Mouse (Mus musculus): Measurements from ENCODE around the gene Ccdc69. TPM values are rescaled to one million over a fixed set of nuclear protein-coding genes. Genes with fewer than 3 reads are reported as not detected.
A peak's percentile ranks its signal among the peaks of the same experiment; 100 is the strongest.

The Ccdc69 gene
- polyA plus RNA-seq, 1 experiment from 2014 or later = 3.8 TPM

- H3K9ac ChIP-seq = no peak overlapping the region
- H3K4me2 ChIP-seq = no peak overlapping the region
- peaks cover 50% of the 10 kb centered on the region for H3K4me1 ChIP-seq
- H3K27ac ChIP-seq = no peak overlapping the region
- ATAC-seq (ENCODE audit: borderline replicate concordance, extremely low read depth, low FRiP score, low TSS enrichment) = no peak
- H3K4me3 ChIP-seq = no peak overlapping the region
- WGBS = 53% methylated on average over 6 of the region's 6 CpGs
- H3K9me3 ChIP-seq = no peaks in the 10 kb centered on the region
- H3K36me3 ChIP-seq = peaks cover 60% of the 10 kb centered on the region
- no peaks in the 10 kb centered on the region for H3K27me3 ChIP-seq
Observed at GRCm38 (mm10) chr11:55018034-55018433, 59.9 kb downstream of the Ccdc69 start.

GRCm38 (mm10) chr11:55017201-55017600 lies 60.7 kb downstream of the Ccdc69 start:
- peaks cover 44% of the 10 kb centered on the region for H3K4me1 ChIP-seq
- no peak overlapping the region for H3K27ac ChIP-seq
- ATAC-seq (ENCODE audit: borderline replicate concordance, extremely low read depth, low FRiP score, low TSS enrichment) = no peak
- H3K4me3 ChIP-seq = no peak overlapping the region
- peaks cover 69% of the 10 kb centered on the region for H3K36me3 ChIP-seq
- H3K9ac ChIP-seq = no peak overlapping the region
- no peak overlapping the region for H3K4me2 ChIP-seq
- no peaks in the 10 kb centered on the region for H3K27me3 ChIP-seq
- H3K9me3 ChIP-seq = no peaks in the 10 kb centered on the region
- 74% methylated on average over 2 of the region's 2 CpGs for WGBS

GRCm38 (mm10) chr11:55016758-55017157 lies 61.2 kb downstream of the Ccdc69 start:
- Histone ChIP-seq H3K4me2 (no peak overlapping the region), H3K36me3 (peaks cover 73% of the 10 kb centered on the region), H3K4me3 (no peak overlapping the region), H3K9ac (no peak overlapping the region), H3K27ac (no peak overlapping the region), H3K9me3 (no peaks in the 10 kb centered on the region), H3K27me3 (no peaks in the 10 kb centered on the region), H3K4me1 (peaks cover 40% of the 10 kb centered on the region)
- 68% methylated on average over 1 of the region's 1 CpGs for WGBS
- no peak for ATAC-seq (ENCODE audit: borderline replicate concordance, extremely low read depth, low FRiP score, low TSS enrichment)

- H3K27ac ChIP-seq = peak overlapping the region; percentile 5; the same call in 1 of the 2 replicates
- ATAC-seq (ENCODE audit: borderline replicate concordance, extremely low read depth, low FRiP score, low TSS enrichment) = no peak
- no peak overlapping the region for H3K9ac ChIP-seq
- no peak overlapping the region for H3K4me2 ChIP-seq
- peaks cover 77% of the 10 kb centered on the region for H3K36me3 ChIP-seq
- H3K4me1 ChIP-seq = peaks cover 31% of the 10 kb centered on the region
- no peaks in the 10 kb centered on the region for H3K9me3 ChIP-seq
- WGBS = 59% methylated on average over 9 of the region's 9 CpGs
- H3K27me3 ChIP-seq = no peaks in the 10 kb centered on the region
- no peak overlapping the region for H3K4me3 ChIP-seq
Observed at GRCm38 (mm10) chr11:55015831-55016241, 62.1 kb downstream of the Ccdc69 start.

- Histone ChIP-seq H3K27ac (no peak overlapping the region), H3K4me1 (peaks cover 25% of the 10 kb centered on the region), H3K4me2 (no peak overlapping the region), H3K27me3 (no peaks in the 10 kb centered on the region), H3K9me3 (no peaks in the 10 kb centered on the region), H3K36me3 (peaks cover 77% of the 10 kb centered on the region), H3K9ac (no peak overlapping the region), H3K4me3 (no peak overlapping the region)
- WGBS = 71% methylated on average over 3 of the region's 3 CpGs
- no peak for ATAC-seq (ENCODE audit: borderline replicate concordance, extremely low read depth, low FRiP score, low TSS enrichment)
Observed at GRCm38 (mm10) chr11:55015264-55015663, 62.7 kb downstream of the Ccdc69 start.

- no peak overlapping the region for H3K27ac ChIP-seq
- no peak overlapping the region for H3K4me3 ChIP-seq
- H3K4me1 ChIP-seq = peaks cover 15% of the 10 kb centered on the region
- no peak overlapping the region for H3K9ac ChIP-seq
- H3K27me3 ChIP-seq = no peaks in the 10 kb centered on the region
- H3K9me3 ChIP-seq = no peaks in the 10 kb centered on the region
- 74% methylated on average over 6 of the region's 6 CpGs for WGBS
- ATAC-seq (ENCODE audit: borderline replicate concordance, extremely low read depth, low FRiP score, low TSS enrichment) = no peak
- H3K36me3 ChIP-seq = peaks cover 79% of the 10 kb centered on the region
- no peak overlapping the region for H3K4me2 ChIP-seq
Observed at GRCm38 (mm10) chr11:55013802-55014201, 64.1 kb downstream of the Ccdc69 start.

GRCm38 (mm10) chr11:55012551-55013521 lies 65.1 kb downstream of the Ccdc69 start:
- Histone ChIP-seq H3K27me3 (no peaks in the 10 kb centered on the region), H3K27ac (no peak overlapping the region), H3K36me3 (peaks cover 79% of the 10 kb centered on the region), H3K9ac (no peak overlapping the region), H3K4me2 (no peak overlapping the region), H3K4me3 (no peak overlapping the region), H3K9me3 (no peaks in the 10 kb centered on the region), H3K4me1 (peaks cover 15% of the 10 kb centered on the region)
- ATAC-seq (ENCODE audit: borderline replicate concordance, extremely low read depth, low FRiP score, low TSS enrichment) = peak; percentile 67; the same call in 1 of the 2 replicates
- 66% methylated on average over 5 of the region's 5 CpGs for WGBS

GRCm38 (mm10) chr11:55011440-55011839 lies 66.5 kb downstream of the Ccdc69 start:
- 80% methylated on average over 3 of the region's 3 CpGs for WGBS

GRCm38 (mm10) chr11:55008230-55008629 lies 69.7 kb downstream of the Ccdc69 start:
- Histone ChIP-seq H3K4me3 (no peak overlapping the region), H3K9ac (no peak overlapping the region), H3K27me3 (no peaks in the 10 kb centered on the region), H3K9me3 (no peaks in the 10 kb centered on the region), H3K27ac (no peak overlapping the region), H3K36me3 (peaks cover 99% of the 10 kb centered on the region), H3K4me2 (no peak overlapping the region), H3K4me1 (peaks cover 3% of the 10 kb centered on the region; the same call in 1 of the 2 replicates)
- ATAC-seq (ENCODE audit: borderline replicate concordance, extremely low read depth, low FRiP score, low TSS enrichment) = no peak
- WGBS = 49% methylated on average over 6 of the region's 6 CpGs

More at GRCm38 (mm10) chr11:55011440-55011839, 66.5 kb downstream of the Ccdc69 start:
- Histone ChIP-seq H3K27ac (no peak overlapping the region), H3K27me3 (no peaks in the 10 kb centered on the region), H3K9ac (no peak overlapping the region), H3K4me3 (no peak overlapping the region), H3K4me1 (peaks cover 13% of the 10 kb centered on the region), H3K9me3 (no peaks in the 10 kb centered on the region), H3K4me2 (no peak overlapping the region), H3K36me3 (peaks cover 90% of the 10 kb centered on the region)
- no peak for ATAC-seq (ENCODE audit: borderline replicate concordance, extremely low read depth, low FRiP score, low TSS enrichment)

GRCm38 (mm10) chr11:55005684-55006083 lies 72.2 kb downstream of the Ccdc69 start:
- WGBS = 76% methylated on average over 5 of the region's 5 CpGs
- no peak for ATAC-seq (ENCODE audit: borderline replicate concordance, extremely low read depth, low FRiP score, low TSS enrichment)

GRCm38 (mm10) chr11:55004970-55005502 lies 72.9 kb downstream of the Ccdc69 start:
- no peak overlapping the region for H3K9ac ChIP-seq
- no peak overlapping the region for H3K4me2 ChIP-seq
- WGBS = 75% methylated on average over 7 of the region's 7 CpGs
- H3K4me1 ChIP-seq = no peaks in the 10 kb centered on the region
- no peak overlapping the region for H3K4me3 ChIP-seq
- ATAC-seq (ENCODE audit: borderline replicate concordance, extremely low read depth, low FRiP score, low TSS enrichment) = no peak
- H3K9me3 ChIP-seq = peaks cover 9% of the 10 kb centered on the region; the same call in 1 of the 2 replicates
- H3K36me3 ChIP-seq = peaks cover 96% of the 10 kb centered on the region
- no peak overlapping the region for H3K27ac ChIP-seq
- no peaks in the 10 kb centered on the region for H3K27me3 ChIP-seq

More at GRCm38 (mm10) chr11:55005684-55006083, 72.2 kb downstream of the Ccdc69 start:
- Histone ChIP-seq H3K4me3 (no peak overlapping the region), H3K36me3 (peaks cover 96% of the 10 kb centered on the region), H3K9ac (no peak overlapping the region), H3K9me3 (peaks cover 8% of the 10 kb centered on the region; the same call in 1 of the 2 replicates), H3K27ac (no peak overlapping the region), H3K4me1 (no peaks in the 10 kb centered on the region), H3K4me2 (no peak overlapping the region), H3K27me3 (no peaks in the 10 kb centered on the region)
